ENCODE assay signal across 26 mouse cellular contexts in genomic region chr1:74307146-74307545, GRCm38 (mm10). TPM values are rescaled to one million over a fixed set of nuclear protein-coding genes. Genes with fewer than 3 reads are reported as not detected.
DNase-seq lines count a peak whose midpoint lies in the region; ATAC-seq and TF ChIP-seq lines count a peak whose summit lies in the region.
"Had no signal": no experiment of that assay in that cellular context is flagged by ENCODE, and none has a peak within 500 bp of the region (broad histone marks: within the 10 kb centered on the region; RNA-seq: fewer than 3 reads in every experiment).

No protein-coding gene starts in this region.

- 81% methylated on average over 1 of the region's 1 CpGs for WGBS in intestine, embryonic 15.5 days
- 48% methylated on average over 1 of the region's 1 CpGs for WGBS in stomach, embryonic 16.5 days
- 88% methylated on average over 1 of the region's 1 CpGs for WGBS in embryonic facial prominence, embryonic 10.5 days

- TF ChIP-seq EP300 in ES-Bruce4 (IDR thresholded peaks at IDR 0.05; ENCODE audit: insufficient read depth, low read depth, low read length): no peak

- no peak overlapping the region for H3K4me2 ChIP-seq in intestine, embryonic 15.5 days (replicated peaks)
- H3K4me2 ChIP-seq in stomach, embryonic 16.5 days (ENCODE audit: low read depth, low read length): no peak overlapping the region
- H3K4me2 ChIP-seq: embryonic facial prominence, embryonic 13.5 days; forebrain, embryonic 12.5 days; hindbrain, embryonic 13.5 days; liver, embryonic 13.5 days; lung, embryonic 14.5 days; midbrain, embryonic 13.5 days had no signal

- no peak for TF ChIP-seq CTCF in ES-Bruce4 (IDR thresholded peaks at IDR 0.05; ENCODE audit: low read depth, low read length)

- no peaks in the 10 kb centered on the region for H3K9me3 ChIP-seq in ES-Bruce4 (replicated peaks; ENCODE audit: control insufficient read depth, insufficient read depth, low read length, poor library complexity, severe bottlenecking)
- H3K9me3 ChIP-seq in intestine, embryonic 15.5 days: no peaks in the 10 kb centered on the region
- H3K9me3 ChIP-seq in stomach, embryonic 16.5 days (replicated peaks; ENCODE audit: control insufficient read depth, low read length): no peaks in the 10 kb centered on the region
- no peaks in the 10 kb centered on the region for H3K9me3 ChIP-seq in embryonic facial prominence, embryonic 10.5 days
- H3K9me3 ChIP-seq: embryonic facial prominence, embryonic 13.5 days; forebrain, embryonic 12.5 days; hindbrain, embryonic 13.5 days; liver, embryonic 13.5 days; midbrain, embryonic 13.5 days had no signal

- peaks cover 6% of the 10 kb centered on the region for H3K4me1 ChIP-seq in ES-Bruce4 (ENCODE audit: control insufficient read depth, insufficient read depth, low read length)
- H3K4me1 ChIP-seq in intestine, embryonic 15.5 days (replicated peaks): peaks cover 24% of the 10 kb centered on the region
- peaks cover 32% of the 10 kb centered on the region for H3K4me1 ChIP-seq in stomach, embryonic 16.5 days (ENCODE audit: control insufficient read depth, insufficient read depth, low read length)
- peaks cover 38% of the 10 kb centered on the region for H3K4me1 ChIP-seq in embryonic facial prominence, embryonic 10.5 days

- H3K27ac ChIP-seq in ES-Bruce4 (ENCODE audit: insufficient read depth, low read length): peak overlapping the region; percentile 94
- H3K27ac ChIP-seq in intestine, embryonic 15.5 days: no peak overlapping the region; the same call in 1 of the 2 replicates
- H3K27ac ChIP-seq in stomach, embryonic 16.5 days (ENCODE audit: low read length): peak overlapping the region; percentile 38; the same call in 1 of the 2 replicates
- no peak overlapping the region for H3K27ac ChIP-seq in embryonic facial prominence, embryonic 10.5 days (replicated peaks)
- H3K27ac ChIP-seq: embryonic facial prominence, embryonic 13.5 days; forebrain, embryonic 12.5 days; heart, adult 2 months; hindbrain, embryonic 13.5 days; layer of hippocampus, adult 2 months; liver, embryonic 13.5 days; midbrain, embryonic 13.5 days had no signal

- no peaks in the 10 kb centered on the region for H3K36me3 ChIP-seq in ES-Bruce4 (ENCODE audit: control insufficient read depth, insufficient read depth, low read length, poor library complexity, severe bottlenecking)
- H3K36me3 ChIP-seq in intestine, embryonic 15.5 days: no peaks in the 10 kb centered on the region
- H3K36me3 ChIP-seq in stomach, embryonic 16.5 days (ENCODE audit: control insufficient read depth, insufficient read depth, low read length): no peaks in the 10 kb centered on the region
- H3K36me3 ChIP-seq in embryonic facial prominence, embryonic 10.5 days (replicated peaks): no peaks in the 10 kb centered on the region
- H3K36me3 ChIP-seq: embryonic facial prominence, embryonic 13.5 days; forebrain, embryonic 12.5 days; hindbrain, embryonic 13.5 days; liver, embryonic 13.5 days; midbrain, embryonic 13.5 days had no signal

- no peaks in the 10 kb centered on the region for H3K27me3 ChIP-seq in ES-Bruce4 (ENCODE audit: control insufficient read depth, insufficient read depth, low read length, poor library complexity, severe bottlenecking)
- no peaks in the 10 kb centered on the region for H3K27me3 ChIP-seq in intestine, embryonic 15.5 days (replicated peaks)
- H3K27me3 ChIP-seq in stomach, embryonic 16.5 days (ENCODE audit: control insufficient read depth, insufficient read depth, low read length): no peaks in the 10 kb centered on the region
- peaks cover 10% of the 10 kb centered on the region; the same call in 1 of the 2 replicates for H3K27me3 ChIP-seq in embryonic facial prominence, embryonic 10.5 days (replicated peaks; ENCODE audit: low read depth, poor library complexity, severe bottlenecking)
- H3K27me3 ChIP-seq: embryonic facial prominence, embryonic 13.5 days; liver, embryonic 13.5 days; megakaryocyte, embryonic 14.5 days had no signal

- no peak overlapping the region for H3K4me3 ChIP-seq in ES-Bruce4 (ENCODE audit: low read depth, low read length)
- H3K4me3 ChIP-seq in intestine, embryonic 15.5 days (replicated peaks): no peak overlapping the region
- H3K4me3 ChIP-seq in stomach, embryonic 16.5 days (replicated peaks; ENCODE audit: low read length): no peak overlapping the region
- no peak overlapping the region for H3K4me3 ChIP-seq in embryonic facial prominence, embryonic 10.5 days
- H3K4me3 ChIP-seq: embryonic facial prominence, embryonic 13.5 days; erythroblast, embryonic 14.5 days; forebrain, embryonic 12.5 days; heart, adult 2 months; hindbrain, embryonic 13.5 days; layer of hippocampus, adult 2 months; liver, embryonic 13.5 days; midbrain, embryonic 13.5 days had no signal

- peak; percentile 70 for ATAC-seq in intestine, embryonic 15.5 days
- ATAC-seq in stomach, embryonic 16.5 days (ENCODE audit: insufficient read depth, low FRiP score): peak; percentile 72
- no peak for ATAC-seq in activated CD4-positive, CD25-positive, alpha-beta regulatory T cell, adult 4 months
- ATAC-seq: midbrain, embryonic 13.5 days had no signal

- DNase-seq in A20 (ENCODE audit: low read depth, low spot score): peak; percentile 32
- DNase-seq in cerebellum, postnatal 4 days (ENCODE audit: low spot score in 2 of 2): no peak
- DNase-seq in embryonic facial prominence, embryonic 10.5 days (ENCODE audit: low spot score): no peak
- DNase-seq: adrenal gland, postnatal 14 days; B cell, adult 2 months; cerebellum, adult 9-11 months; gastrocnemius, postnatal 36 days; heart, adult 2 months; heart, postnatal 36 days; kidney, postnatal 25 days; liver, embryonic 13.5 days; lung, embryonic 14.5 days; lung, postnatal 36 days; thymus, postnatal 4 days had no signal

- no peak for TF ChIP-seq POLR2A in ES-Bruce4 (IDR thresholded peaks at IDR 0.05; ENCODE audit: insufficient read depth, low read length)

- H3K9ac ChIP-seq in ES-Bruce4 (ENCODE audit: low read depth, poor library complexity, severe bottlenecking): no peak overlapping the region
- H3K9ac ChIP-seq in intestine, embryonic 15.5 days: no peak overlapping the region
- no peak overlapping the region for H3K9ac ChIP-seq in stomach, embryonic 16.5 days (ENCODE audit: low read length)
- H3K9ac ChIP-seq: embryonic facial prominence, embryonic 13.5 days; forebrain, embryonic 12.5 days; hindbrain, embryonic 13.5 days; liver, embryonic 13.5 days; lung, embryonic 14.5 days; midbrain, embryonic 13.5 days had no signal

RNA-seq across cellular contexts. Expression of gene Tmbim1, which starts 1.7 kb away (rescaled TPM):
- polyA plus RNA-seq in ES-Bruce4 (2011; ENCODE audit: insufficient read depth, insufficient read length, low read depth, missing spikeins): 58.8 and 62.2 TPM in 2 replicates
- 54.9 and 64.3 TPM in 2 replicates for polyA plus RNA-seq in intestine, embryonic 15.5 days (2015; fragmentation: Nextera tagmentation; extraction: Ambion mirVana)
- polyA plus RNA-seq in stomach, embryonic 16.5 days (2015; fragmentation: Nextera tagmentation; extraction: Ambion mirVana): 105 and 150 TPM in 2 replicates
- 12.4 and 12.5 TPM in 2 replicates for polyA plus RNA-seq in embryonic facial prominence, embryonic 10.5 days (2016; fragmentation: Nextera tagmentation; extraction: Ambion mirVana)
- 10 to 100 TPM; 13.1 to 16.1 TPM for polyA plus RNA-seq in activated CD4-positive, CD25-positive, alpha-beta regulatory T cell, adult 4 months (2017; shearing (Covaris generic))

RNA-seq across cellular contexts. Expression of gene Pnkd, which starts 22.4 kb away (rescaled TPM):
- polyA plus RNA-seq in ES-Bruce4 (2011; ENCODE audit: insufficient read depth, insufficient read length, low read depth, missing spikeins): 40.9 and 43.6 TPM in 2 replicates
- polyA plus RNA-seq in intestine, embryonic 15.5 days (2015; fragmentation: Nextera tagmentation; extraction: Ambion mirVana): 120 and 127 TPM in 2 replicates
- 108 and 119 TPM in 2 replicates for polyA plus RNA-seq in stomach, embryonic 16.5 days (2015; fragmentation: Nextera tagmentation; extraction: Ambion mirVana)
- 108 and 109 TPM in 2 replicates for polyA plus RNA-seq in embryonic facial prominence, embryonic 10.5 days (2016; fragmentation: Nextera tagmentation; extraction: Ambion mirVana)
- polyA plus RNA-seq in activated CD4-positive, CD25-positive, alpha-beta regulatory T cell, adult 4 months (2017; shearing (Covaris generic)): 10 to 100 TPM; 80.2 to 97.8 TPM

RNA-seq across cellular contexts. Expression of gene Aamp, which starts 22.6 kb away (rescaled TPM):
- 96.3 and 103 TPM in 2 replicates for polyA plus RNA-seq in ES-Bruce4 (2011; ENCODE audit: insufficient read depth, insufficient read length, low read depth, missing spikeins)
- polyA plus RNA-seq in intestine, embryonic 15.5 days (2015; fragmentation: Nextera tagmentation; extraction: Ambion mirVana): 225 and 244 TPM in 2 replicates
- 227 and 252 TPM in 2 replicates for polyA plus RNA-seq in stomach, embryonic 16.5 days (2015; fragmentation: Nextera tagmentation; extraction: Ambion mirVana)
- polyA plus RNA-seq in embryonic facial prominence, embryonic 10.5 days (2016; fragmentation: Nextera tagmentation; extraction: Ambion mirVana): 259 and 262 TPM in 2 replicates
- polyA plus RNA-seq in activated CD4-positive, CD25-positive, alpha-beta regulatory T cell, adult 4 months (2017; shearing (Covaris generic)): 100 to 1,000 TPM; 139 to 184 TPM

RNA-seq across cellular contexts. Expression of gene Gpbar1, which starts 28.8 kb away (rescaled TPM):
- polyA plus RNA-seq in ES-Bruce4 (2011; ENCODE audit: insufficient read depth, insufficient read length, low read depth, missing spikeins): not detected in 2 replicates
- 3.1 and 3.3 TPM in 2 replicates for polyA plus RNA-seq in intestine, embryonic 15.5 days (2015; fragmentation: Nextera tagmentation; extraction: Ambion mirVana)
- 1.0 and 1.2 TPM in 2 replicates for polyA plus RNA-seq in stomach, embryonic 16.5 days (2015; fragmentation: Nextera tagmentation; extraction: Ambion mirVana)
- 0.41 and 0.70 TPM in 2 replicates for polyA plus RNA-seq in embryonic facial prominence, embryonic 10.5 days (2016; fragmentation: Nextera tagmentation; extraction: Ambion mirVana)
- under 1 TPM in 1 of 2 experiments, not detected in 1; 0.32 TPM for polyA plus RNA-seq in activated CD4-positive, CD25-positive, alpha-beta regulatory T cell, adult 4 months (2017; shearing (Covaris generic))
- polyA plus RNA-seq: cortical plate, adult 2 months; erythroblast, embryonic 14.5 days had no signal

RNA-seq across cellular contexts. Expression of gene Catip, which starts 54.8 kb away (rescaled TPM):
- polyA plus RNA-seq in ES-Bruce4 (2011; ENCODE audit: insufficient read depth, insufficient read length, low read depth, missing spikeins): 0.75 TPM in 1 of 2 replicates, not detected in the other
- polyA plus RNA-seq in intestine, embryonic 15.5 days (2015; fragmentation: Nextera tagmentation; extraction: Ambion mirVana): 0.39 and 0.53 TPM in 2 replicates
- 0.66 and 0.77 TPM in 2 replicates for polyA plus RNA-seq in stomach, embryonic 16.5 days (2015; fragmentation: Nextera tagmentation; extraction: Ambion mirVana)
- polyA plus RNA-seq in embryonic facial prominence, embryonic 10.5 days (2016; fragmentation: Nextera tagmentation; extraction: Ambion mirVana): 0.22 and 0.28 TPM in 2 replicates
- not detected for polyA plus RNA-seq in activated CD4-positive, CD25-positive, alpha-beta regulatory T cell, adult 4 months (2017; shearing (Covaris generic))
- polyA plus RNA-seq: erythroblast, embryonic 14.5 days had no signal

Comparison
In these comparisons a context has a peak if more than half of its experiments do, and no peak if none do; other contexts are left out.
1. H3K27ac ChIP-seq: peak in ES-Bruce4 (single experiment) and stomach, embryonic 16.5 days (single experiment); none in intestine, embryonic 15.5 days (single experiment) and embryonic facial prominence, embryonic 10.5 days (single experiment).